Mouse (Mus musculus): ENCODE measurements around the gene Cd2bp2. TPM values are rescaled to one million over a fixed set of nuclear protein-coding genes. Genes with fewer than 3 reads are reported as not detected.
"Not testable (repeated sequence)": the region's sequence is repeated elsewhere in the genome, so short reads cannot be mapped to it uniquely, and the experiment has no call there.

Cd2bp2 gene
- polyA plus RNA-seq, 1 experiment from 2014 or later, result 66.9 TPM

DNA sequence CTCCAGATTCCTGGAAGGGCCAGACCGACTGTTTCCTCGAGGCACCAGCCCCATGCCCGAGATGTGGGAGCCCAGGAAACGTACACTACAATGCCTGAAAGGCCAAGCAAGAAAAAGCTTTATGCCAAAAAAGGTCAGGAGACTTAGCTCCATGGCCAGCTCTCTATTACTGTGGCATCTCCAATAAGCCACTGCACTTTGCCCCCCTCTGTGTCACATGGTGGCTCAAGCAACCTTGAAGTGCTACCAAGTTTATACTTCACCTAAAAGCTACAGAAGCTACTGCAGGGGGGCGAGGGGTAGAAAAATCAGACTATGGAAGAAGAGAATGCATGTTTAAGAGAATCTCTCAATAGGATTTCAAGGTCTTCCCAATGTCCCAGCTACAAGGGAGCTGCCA lies 2.9 kb downstream of the Cd2bp2 start:
- H3K27me3 ChIP-seq (ENCODE audit: insufficient read depth, low read length), result no peaks in the 10 kb centered on the region
- H3K27ac ChIP-seq (ENCODE audit: low read length), result no peak overlapping the region

GRCm38 (mm10) chr7:127190672-127191071 lies 5.2 kb downstream of the Cd2bp2 start:
- H3K4me1 ChIP-seq (ENCODE audit: insufficient read depth, low read length), result peaks cover 12% of the 10 kb centered on the region
- 80% methylated on average over 6 of the region's 6 CpGs for WGBS

More for the DNA sequence above, 2.9 kb downstream of the Cd2bp2 start:
- no peak for ATAC-seq (ENCODE audit: low FRiP score, low TSS enrichment)
- peaks cover 19% of the 10 kb centered on the region for H3K4me1 ChIP-seq (ENCODE audit: insufficient read depth, low read length)
- 90% methylated on average over 5 of the region's 5 CpGs for WGBS
- no peak overlapping the region for H3K9ac ChIP-seq (replicated peaks; ENCODE audit: low read length)
- no peaks in the 10 kb centered on the region for H3K9me3 ChIP-seq (ENCODE audit: low read length)
- H3K4me2 ChIP-seq (replicated peaks; ENCODE audit: low read depth, low read length), result no peak overlapping the region
- peaks cover 45% of the 10 kb centered on the region for H3K36me3 ChIP-seq (ENCODE audit: insufficient read depth, low read length)
- H3K4me3 ChIP-seq (ENCODE audit: low read length), result no peak overlapping the region

GRCm38 (mm10) chr7:127188305-127189276 lies 7.3 kb downstream of the Cd2bp2 start:
- H3K27ac ChIP-seq (ENCODE audit: low read length), result no peak overlapping the region
- H3K9me3 ChIP-seq (ENCODE audit: low read length), result no peaks in the 10 kb centered on the region
- H3K4me2 ChIP-seq (replicated peaks; ENCODE audit: low read depth, low read length), result no peak overlapping the region
- WGBS, result 79% methylated on average over 17 of the region's 17 CpGs
- ATAC-seq (ENCODE audit: low FRiP score, low TSS enrichment), result no peak
- H3K4me3 ChIP-seq (ENCODE audit: low read length), result no peak overlapping the region
- no peaks in the 10 kb centered on the region for H3K4me1 ChIP-seq (ENCODE audit: insufficient read depth, low read length)
- no peaks in the 10 kb centered on the region for H3K27me3 ChIP-seq (ENCODE audit: insufficient read depth, low read length)
- H3K9ac ChIP-seq (replicated peaks; ENCODE audit: low read length), result no peak overlapping the region
- H3K36me3 ChIP-seq (ENCODE audit: insufficient read depth, low read length), result peaks cover 26% of the 10 kb centered on the region

More at GRCm38 (mm10) chr7:127190672-127191071, 5.2 kb downstream of the Cd2bp2 start:
- Histone ChIP-seq H3K36me3 (ENCODE audit: insufficient read depth, low read length) (peaks cover 35% of the 10 kb centered on the region), H3K9ac (replicated peaks; ENCODE audit: low read length) (no peak overlapping the region), H3K27me3 (ENCODE audit: insufficient read depth, low read length) (no peaks in the 10 kb centered on the region), H3K4me2 (replicated peaks; ENCODE audit: low read depth, low read length) (no peak overlapping the region), H3K27ac (ENCODE audit: low read length) (no peak overlapping the region), H3K4me3 (ENCODE audit: low read length) (no peak overlapping the region), H3K9me3 (ENCODE audit: low read length) (no peaks in the 10 kb centered on the region)
- ATAC-seq (ENCODE audit: low FRiP score, low TSS enrichment), result no peak

- Histone ChIP-seq H3K9me3 (ENCODE audit: low read length) (no peaks in the 10 kb centered on the region), H3K4me1 (ENCODE audit: insufficient read depth, low read length) (no peaks in the 10 kb centered on the region), H3K27me3 (ENCODE audit: insufficient read depth, low read length) (no peaks in the 10 kb centered on the region), H3K4me3 (ENCODE audit: low read length) (no peak overlapping the region), H3K27ac (ENCODE audit: low read length) (no peak overlapping the region), H3K4me2 (replicated peaks; ENCODE audit: low read depth, low read length) (no peak overlapping the region), H3K9ac (replicated peaks; ENCODE audit: low read length) (no peak overlapping the region), H3K36me3 (ENCODE audit: insufficient read depth, low read length) (peaks cover 14% of the 10 kb centered on the region)
- 72% methylated on average over 10 of the region's 10 CpGs for WGBS
- ATAC-seq (ENCODE audit: low FRiP score, low TSS enrichment), result no peak
Measured at GRCm38 (mm10) chr7:127187351-127187750, 8.5 kb downstream of the Cd2bp2 start.

- Histone ChIP-seq H3K9ac (replicated peaks; ENCODE audit: low read length) (no peak overlapping the region), H3K4me1 (ENCODE audit: insufficient read depth, low read length) (no peaks in the 10 kb centered on the region), H3K36me3 (ENCODE audit: insufficient read depth, low read length) (no peaks in the 10 kb centered on the region), H3K9me3 (ENCODE audit: low read length) (no peaks in the 10 kb centered on the region), H3K4me3 (ENCODE audit: low read length) (no peak overlapping the region), H3K27ac (ENCODE audit: low read length) (no peak overlapping the region), H3K4me2 (replicated peaks; ENCODE audit: low read depth, low read length) (no peak overlapping the region), H3K27me3 (ENCODE audit: insufficient read depth, low read length) (no peaks in the 10 kb centered on the region)
- ATAC-seq (ENCODE audit: low FRiP score, low TSS enrichment), result peak; percentile 50; the same call in 1 of the 2 replicates
- WGBS, result 65% methylated on average over 3 of the region's 3 CpGs
Measured at GRCm38 (mm10) chr7:127185601-127186000, 10.2 kb downstream of the Cd2bp2 start.

DNA sequence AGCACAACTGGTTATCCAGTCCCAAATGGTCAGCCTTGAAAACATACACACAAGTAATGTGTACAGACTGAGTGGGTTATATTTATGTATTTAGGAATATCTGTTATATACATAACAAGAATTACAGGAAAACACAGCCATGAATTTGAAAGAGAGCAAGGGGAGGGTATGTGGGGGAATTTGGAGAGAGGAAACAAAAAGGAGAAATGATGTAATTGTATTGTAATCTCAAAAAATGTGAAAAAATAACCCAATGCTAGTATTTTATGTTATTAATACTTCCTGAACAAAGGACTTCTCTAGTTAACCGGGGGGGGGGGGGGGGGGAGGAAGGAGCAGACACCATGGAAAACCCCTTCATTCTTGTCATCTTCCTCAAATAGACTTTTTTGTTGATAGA lies 11.1 kb downstream of the Cd2bp2 start:
- no peak overlapping the region for H3K4me2 ChIP-seq (replicated peaks; ENCODE audit: low read depth, low read length)
- no peak overlapping the region for H3K27ac ChIP-seq (ENCODE audit: low read length)
- no peaks in the 10 kb centered on the region for H3K27me3 ChIP-seq (ENCODE audit: insufficient read depth, low read length)
- 38% methylated on average over 1 of the region's 1 CpGs for WGBS
- no peak overlapping the region for H3K4me3 ChIP-seq (ENCODE audit: low read length)
- no peaks in the 10 kb centered on the region for H3K36me3 ChIP-seq (ENCODE audit: insufficient read depth, low read length)
- H3K9me3 ChIP-seq (ENCODE audit: low read length), result no peaks in the 10 kb centered on the region
- ATAC-seq (ENCODE audit: low FRiP score, low TSS enrichment), result no peak
- H3K9ac ChIP-seq (replicated peaks; ENCODE audit: low read length), result no peak overlapping the region
- H3K4me1 ChIP-seq (ENCODE audit: insufficient read depth, low read length), result no peaks in the 10 kb centered on the region

GRCm38 (mm10) chr7:127183828-127184227 lies 12.0 kb downstream of the Cd2bp2 start:
- no peaks in the 10 kb centered on the region for H3K27me3 ChIP-seq (ENCODE audit: insufficient read depth, low read length)
- no peaks in the 10 kb centered on the region for H3K9me3 ChIP-seq (ENCODE audit: low read length)
- no peak overlapping the region for H3K4me2 ChIP-seq (replicated peaks; ENCODE audit: low read depth, low read length)
- H3K9ac ChIP-seq (replicated peaks; ENCODE audit: low read length), result no peak overlapping the region
- no peaks in the 10 kb centered on the region for H3K4me1 ChIP-seq (ENCODE audit: insufficient read depth, low read length)
- 78% methylated on average over 6 of the region's 6 CpGs for WGBS
- no peak overlapping the region for H3K27ac ChIP-seq (ENCODE audit: low read length)
- H3K36me3 ChIP-seq (ENCODE audit: insufficient read depth, low read length), result no peaks in the 10 kb centered on the region
- no peak overlapping the region for H3K4me3 ChIP-seq (ENCODE audit: low read length)
- no peak for ATAC-seq (ENCODE audit: low FRiP score, low TSS enrichment)

DNA sequence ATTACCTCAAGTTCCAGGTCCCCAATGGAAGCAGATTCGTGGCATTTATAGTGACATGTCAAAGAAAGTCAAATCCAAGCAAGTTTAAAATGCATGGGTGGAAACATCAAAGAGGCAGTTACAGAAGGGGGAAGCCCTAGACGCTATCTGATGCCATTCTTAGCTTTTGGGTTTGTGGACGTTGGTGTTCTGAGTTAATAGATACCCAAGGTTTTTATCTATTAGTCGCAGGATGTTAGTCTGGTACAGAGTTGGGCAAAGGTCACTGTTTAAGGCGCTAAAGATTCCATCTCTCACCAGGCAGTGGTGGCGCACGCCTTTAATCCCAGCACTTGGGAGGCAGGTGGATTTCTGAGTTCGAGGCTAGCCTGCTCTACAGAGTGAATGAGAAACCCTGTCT lies 12.5 kb downstream of the Cd2bp2 start:
- Histone ChIP-seq H3K4me2 (replicated peaks; ENCODE audit: low read depth, low read length) (no peak overlapping the region), H3K4me1 (ENCODE audit: insufficient read depth, low read length) (no peaks in the 10 kb centered on the region), H3K36me3 (ENCODE audit: insufficient read depth, low read length) (no peaks in the 10 kb centered on the region), H3K4me3 (ENCODE audit: low read length) (no peak overlapping the region), H3K27ac (ENCODE audit: low read length) (no peak overlapping the region), H3K27me3 (ENCODE audit: insufficient read depth, low read length) (no peaks in the 10 kb centered on the region), H3K9me3 (ENCODE audit: low read length) (no peaks in the 10 kb centered on the region), H3K9ac (replicated peaks; ENCODE audit: low read length) (no peak overlapping the region)
- WGBS, result 69% methylated on average over 8 of the region's 8 CpGs
- ATAC-seq (ENCODE audit: low FRiP score, low TSS enrichment), result 0 out of 2 replicates have a peak, but pooled peaks have one; percentile 12

GRCm38 (mm10) chr7:127181724-127182123 lies 14.1 kb downstream of the Cd2bp2 start:
- not testable (repeated sequence) for H3K36me3 ChIP-seq (ENCODE audit: insufficient read depth, low read length); H3K27ac ChIP-seq (ENCODE audit: low read length); ATAC-seq (ENCODE audit: low FRiP score, low TSS enrichment); H3K9ac ChIP-seq (replicated peaks; ENCODE audit: low read length); H3K4me2 ChIP-seq (replicated peaks; ENCODE audit: low read depth, low read length); H3K27me3 ChIP-seq (ENCODE audit: insufficient read depth, low read length); H3K4me1 ChIP-seq (ENCODE audit: insufficient read depth, low read length); H3K4me3 ChIP-seq (ENCODE audit: low read length); H3K9me3 ChIP-seq (ENCODE audit: low read length)
- WGBS, result 28% methylated on average over 3 of the region's 3 CpGs

GRCm38 (mm10) chr7:127180783-127181182 lies 15.1 kb downstream of the Cd2bp2 start:
- Histone ChIP-seq H3K9ac (replicated peaks; ENCODE audit: low read length) (no peak overlapping the region), H3K4me3 (ENCODE audit: low read length) (no peak overlapping the region), H3K9me3 (ENCODE audit: low read length) (no peaks in the 10 kb centered on the region), H3K27me3 (ENCODE audit: insufficient read depth, low read length) (no peaks in the 10 kb centered on the region), H3K4me1 (ENCODE audit: insufficient read depth, low read length) (no peaks in the 10 kb centered on the region), H3K27ac (ENCODE audit: low read length) (no peak overlapping the region), H3K36me3 (ENCODE audit: insufficient read depth, low read length) (no peaks in the 10 kb centered on the region), H3K4me2 (replicated peaks; ENCODE audit: low read depth, low read length) (no peak overlapping the region)
- ATAC-seq (ENCODE audit: low FRiP score, low TSS enrichment), result no peak
- WGBS, result 61% methylated on average over 2 of the region's 2 CpGs

Measured in kidney, embryonic 16.5 days (tissue).